Mouse (Mus musculus) heart, adult 2 months (tissue): ENCODE results near the gene Nxnl1. TPM values are rescaled to one million over a fixed set of nuclear protein-coding genes. Genes with fewer than 3 reads are reported as not detected.
A peak's percentile ranks its signal among the peaks of the same experiment; 100 is the strongest.
"Not testable (repeated sequence)": the region's sequence is repeated elsewhere in the genome, so short reads cannot be mapped to it uniquely, and the experiment has no call there.

Source experiments
- DNase-seq, 2 experiments: peaks; one replicate each; pipeline ENCODE4 v3.0.0; 2021
- H3K27ac ChIP-seq: fragments of 200-600 bp; 2 replicates; pipeline ENCODE4 v1.8.1; 2022
- H3K27me3 ChIP-seq: fragments of 200-500 bp; 2 replicates; pipeline ENCODE4 v1.6.1; 2012; ENCODE audit warnings: mild to moderate bottlenecking, low read length, inconsistent platforms, mixed read lengths; ENCODE audit not compliant: control insufficient read depth, insufficient read depth
- H3K36me3 ChIP-seq: fragments of 200-500 bp; 2 replicates; pipeline ENCODE4 v1.6.1; 2012; ENCODE audit warnings: low read length, inconsistent platforms; ENCODE audit not compliant: control insufficient read depth, insufficient read depth
- H3K4me1 ChIP-seq: fragments of 200-500 bp; 2 replicates; pipeline ENCODE4 v1.6.1; 2011; ENCODE audit warnings: low read length; ENCODE audit not compliant: control insufficient read depth, insufficient read depth
- H3K4me3 ChIP-seq: fragments of 200-600 bp; 2 replicates; pipeline ENCODE4 v1.8.1; 2022
- H3K79me2 ChIP-seq: fragments of 200-500 bp; replicated peaks from 2 replicates; pipeline ENCODE4 v1.6.1; 2012; ENCODE audit warnings: mild to moderate bottlenecking, inconsistent platforms, low read length, moderate library complexity, mixed read lengths; ENCODE audit not compliant: control insufficient read depth, insufficient read depth
- H3K9ac ChIP-seq: fragments of 200-500 bp; 2 replicates; pipeline ENCODE4 v1.6.1; 2012; ENCODE audit warnings: low read depth, mild to moderate bottlenecking, control low read depth, inconsistent platforms, low read length, mixed read lengths
- CTCF ChIP-seq: fragments of 200-600 bp; IDR thresholded peaks from 2 replicates; pipeline ENCODE4 v1.8.1; 2022; ENCODE audit warnings: antibody characterized with exemption, mild to moderate bottlenecking, moderate library complexity
- EP300 ChIP-seq: fragments of 200-500 bp; IDR thresholded peaks from 2 replicates; pipeline ENCODE4 v1.6.1; 2011; ENCODE audit warnings: low read depth, low read length, control low read depth; ENCODE audit not compliant: insufficient read depth
- POLR2A ChIP-seq: fragments of 200-500 bp; IDR thresholded peaks from 2 replicates; pipeline ENCODE4 v1.6.1; 2011; ENCODE audit warnings: mild to moderate bottlenecking, low read depth, low read length, control low read depth; ENCODE audit not compliant: insufficient read depth
- WGBS: fragments of 180-500 bp; shearing (Covaris S2); methylation state at CpG from one replicate; pipeline ENCODE4 v1.1.7; 2018; 5-methylcytosine and 5-hydroxymethylcytosine counted together
- intact Hi-C: fragments of 180-260 bp; cut with DNase I; formaldehyde crosslinking; loops from one replicate; pipeline ENCODE4 v1.15.1; 2025
- polyA plus RNA-seq: library from polyadenylated mRNA; depleted of rRNA; stranded (reverse); fragments of >200 nt; gene quantifications from 2 replicates; pipeline ENCODE4 v1.2.3, GENCODE M21; 2012
- total RNA-seq, 2 experiments: library from RNA; stranded (reverse); gene quantifications; 2 replicates each; pipeline ENCODE4 v1.2.3; 2021

The Nxnl1 gene
- total and polyA plus RNA-seq, 3 experiments, result 0.12 to 0.18 (median 0.14) TPM

DNA sequence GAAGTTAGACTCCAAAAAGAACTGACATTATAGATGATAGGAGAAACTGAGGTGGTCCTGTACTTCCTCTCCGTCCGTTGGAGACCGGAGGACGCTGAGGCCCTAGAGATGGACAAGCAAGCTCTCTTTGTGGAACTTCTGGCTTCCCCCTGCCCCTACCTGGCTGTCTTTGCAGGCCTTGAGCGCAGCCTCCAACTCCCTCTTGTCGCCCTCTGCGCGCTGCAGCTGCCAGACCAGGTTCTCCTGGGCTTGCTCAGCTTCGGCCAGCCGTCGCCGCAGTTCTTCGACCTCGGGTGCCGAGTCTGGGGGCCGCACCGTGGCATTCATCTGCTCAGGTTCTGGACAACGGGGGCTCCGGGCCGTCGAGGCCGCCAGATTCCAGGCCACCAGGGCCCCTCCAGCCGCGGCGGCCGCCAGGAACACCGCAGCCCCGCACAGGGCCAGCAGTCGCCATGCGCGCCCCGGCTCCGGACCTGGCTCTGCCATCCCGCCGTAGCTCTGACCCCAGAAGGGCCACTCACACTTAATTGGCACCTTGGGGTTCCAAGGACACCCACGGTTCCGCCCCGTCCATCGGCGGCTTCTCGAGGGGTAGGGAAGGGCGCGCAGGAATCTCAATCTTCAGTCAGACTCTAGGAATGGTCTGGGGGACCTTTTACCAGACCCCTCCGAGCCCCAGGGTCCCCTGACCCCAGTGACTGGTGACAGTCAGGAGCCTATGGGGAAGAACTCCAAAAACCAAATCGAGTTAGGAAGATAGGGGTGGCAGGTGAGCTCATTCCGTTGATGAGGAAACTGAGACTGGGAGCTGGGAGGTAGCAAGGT lies 41.0 kb downstream of the Nxnl1 start, which contains the start of gene Ccdc194:
TSS of gene Ccdc194 (minus strand) at position 486 of the 825 bp plus-strand sequence.
- WGBS, result 54% methylated on average over 46 of the region's 46 CpGs
- no peak within 1 kb of the TSS for H3K4me3 ChIP-seq
- intact Hi-C loops, result no loop called here

DNA sequence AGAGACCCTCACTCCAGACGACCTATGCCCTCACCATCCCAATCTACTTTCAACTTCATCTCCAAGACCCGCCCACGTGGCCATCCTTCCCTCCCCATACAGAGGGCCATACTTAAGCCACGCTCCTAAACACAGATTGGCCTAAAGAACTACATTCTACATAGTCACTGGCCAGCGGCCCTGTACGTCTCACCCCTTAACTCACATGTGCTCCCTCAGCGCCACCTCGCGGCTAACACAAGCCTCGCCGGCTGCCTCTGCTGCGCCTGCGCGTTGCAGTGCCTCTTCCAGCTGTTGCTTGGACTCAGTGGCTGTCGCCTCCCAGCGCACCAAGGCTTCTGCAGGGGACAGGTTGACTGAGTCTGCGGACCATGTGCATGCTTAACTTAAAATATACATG lies 44.8 kb downstream of the Nxnl1 start:
- Histone ChIP-seq H3K27me3 (no peaks in the 10 kb centered on the region), H3K4me3 (no peak overlapping the region), H3K79me2 (no peaks in the 10 kb centered on the region), H3K9ac (no peak overlapping the region), H3K4me1 (peaks cover 4% of the 10 kb centered on the region), H3K36me3 (no peaks in the 10 kb centered on the region), H3K27ac (no peak overlapping the region)
- TF ChIP-seq CTCF (no peak; the same call in 1 of the 2 replicates), EP300 (peak; percentile 87; the same call in 1 of the 2 replicates), POLR2A (no peak)
- 1% methylated on average over 17 of the region's 17 CpGs for whole genome bisulfite sequencing
- DNase-seq, result peak; percentile 93 to 98
- intact Hi-C loops, result loop anchor here (1.0 kb wide), 2 partner anchors 26 to 80 kb away; no protein-coding TSS in a partner anchor

More for the DNA sequence above, 41.0 kb downstream of the Nxnl1 start, which contains the start of gene Ccdc194:
- H3K79me2 ChIP-seq, result no peaks in the 10 kb centered on the region
- no peaks in the 10 kb centered on the region for H3K27me3 ChIP-seq
- H3K9ac ChIP-seq, result no peak within 1 kb of the TSS
- no peak for TF ChIP-seq CTCF
- TF ChIP-seq EP300, result no peak
- TF ChIP-seq POLR2A, result no peak
- no peak for DNase-seq
- H3K27ac ChIP-seq, result peak within 1 kb of the TSS; percentile 59
- H3K4me1 ChIP-seq, result peaks cover 20% of the 10 kb centered on the region
- H3K36me3 ChIP-seq, result no peaks in the 10 kb centered on the region

DNA sequence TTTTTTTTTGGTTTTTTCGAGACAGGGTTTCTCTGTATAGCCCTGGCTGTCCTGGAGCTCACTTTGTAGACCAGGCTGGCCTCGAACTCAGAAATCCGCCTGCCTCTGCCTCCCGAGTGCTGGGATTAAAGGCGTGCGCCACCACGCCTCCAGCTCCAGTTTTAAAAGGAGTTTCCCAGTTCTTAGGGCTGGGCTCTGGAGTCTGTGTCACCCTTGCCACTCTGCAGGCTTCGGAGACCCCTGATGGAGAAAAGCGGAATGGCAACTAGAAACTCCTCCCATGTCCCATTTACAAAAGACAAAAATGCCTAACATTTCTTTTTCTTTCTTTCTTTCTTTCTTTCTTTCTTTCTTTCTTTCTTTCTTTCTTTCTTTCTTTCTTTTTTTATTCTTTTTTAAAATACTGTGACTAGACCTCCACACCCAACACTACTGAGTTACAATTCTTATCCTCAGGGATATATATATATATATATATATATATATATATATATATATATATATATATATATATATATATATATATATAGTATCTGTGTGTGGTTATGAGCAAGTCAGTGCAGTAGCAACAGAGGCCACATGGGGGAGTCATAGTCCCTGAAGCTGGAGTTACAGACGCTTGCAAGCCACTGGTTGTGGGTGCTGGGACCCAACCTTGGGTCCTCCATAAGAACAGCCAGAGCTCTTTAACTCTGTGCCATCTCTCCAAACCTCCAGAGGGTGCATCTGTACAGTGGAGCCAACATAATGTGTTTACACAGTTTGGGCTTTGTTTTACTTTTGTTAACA lies 47.2 kb downstream of the Nxnl1 start:
- H3K4me3 ChIP-seq, H3K27me3 ChIP-seq, H3K9ac ChIP-seq, H3K27ac ChIP-seq, intact Hi-C loops, H3K36me3 ChIP-seq, H3K79me2 ChIP-seq, H3K4me1 ChIP-seq: not testable (repeated sequence)
- 22% methylated on average over 10 of the region's 10 CpGs for WGBS
- TF ChIP-seq EP300 (peak; percentile 65; the same call in 1 of the 2 replicates), CTCF (peak; percentile 76)
- peak; percentile 59 to 67 for DNase-seq

DNA sequence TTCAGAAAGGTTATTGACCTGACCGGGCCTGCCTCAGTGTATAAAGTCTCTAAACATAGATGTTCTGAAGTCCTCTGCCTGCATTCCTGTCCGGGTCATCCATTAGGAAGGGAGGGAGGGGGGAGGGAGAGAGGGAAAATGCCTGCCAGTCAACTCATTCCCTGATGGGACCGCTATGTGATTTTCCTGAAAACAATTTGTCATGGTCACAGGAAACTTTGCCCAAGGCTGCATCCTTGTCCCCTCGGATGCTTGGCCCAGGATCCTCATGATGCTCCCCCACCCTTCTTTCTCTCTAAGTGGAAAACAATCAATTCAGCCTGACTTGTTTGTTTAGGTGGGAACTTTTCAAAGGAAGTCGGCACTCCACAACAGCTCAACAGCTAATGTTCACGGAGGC lies 49.6 kb downstream of the Nxnl1 start:
- H3K4me3 ChIP-seq, result no peak overlapping the region
- peaks cover 1% of the 10 kb centered on the region; the same call in 1 of the 2 replicates for H3K4me1 ChIP-seq
- no peak for DNase-seq
- TF ChIP-seq POLR2A, result no peak
- TF ChIP-seq EP300, result no peak
- TF ChIP-seq CTCF, result no peak
- intact Hi-C loops, result no loop called here
- H3K27ac ChIP-seq, result no peak overlapping the region
- no peaks in the 10 kb centered on the region for H3K79me2 ChIP-seq
- H3K27me3 ChIP-seq, result no peaks in the 10 kb centered on the region; the same call in 1 of the 2 replicates
- WGBS, result 31% methylated on average over 6 of the region's 6 CpGs
- H3K36me3 ChIP-seq, result no peaks in the 10 kb centered on the region
- no peak overlapping the region for H3K9ac ChIP-seq

DNA sequence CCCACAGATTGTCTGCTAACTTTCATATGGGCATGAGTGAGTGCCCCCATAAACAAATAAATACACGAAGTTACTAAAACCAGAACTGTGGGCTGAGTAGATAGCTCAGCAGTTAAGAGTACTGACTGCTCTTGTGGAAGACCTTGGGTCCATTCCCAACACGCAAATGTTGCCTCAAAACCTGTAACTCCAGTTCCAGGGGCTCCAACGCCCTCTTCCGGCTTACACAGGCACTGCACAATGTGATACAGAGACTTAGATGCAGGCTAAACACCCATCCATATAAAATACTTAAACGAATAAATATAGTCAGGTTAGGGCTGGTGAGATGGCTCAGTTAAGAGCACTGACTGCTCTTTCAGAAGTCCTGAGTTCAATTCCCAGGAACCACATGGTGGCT lies 51.4 kb downstream of the Nxnl1 start:
- 83% methylated on average over 5 of the region's 5 CpGs for WGBS
- no peaks in the 10 kb centered on the region for H3K4me1 ChIP-seq

More for the DNA sequence above, 51.4 kb downstream of the Nxnl1 start:
- intact Hi-C loops, result no loop called here
- TF ChIP-seq POLR2A, result no peak
- TF ChIP-seq EP300, result no peak
- peak; percentile 21 for TF ChIP-seq CTCF
- Histone ChIP-seq H3K4me3 (no peak overlapping the region), H3K79me2 (no peaks in the 10 kb centered on the region), H3K27ac (no peak overlapping the region), H3K36me3 (no peaks in the 10 kb centered on the region), H3K27me3 (no peaks in the 10 kb centered on the region; the same call in 1 of the 2 replicates), H3K9ac (no peak overlapping the region)
- no peak for DNase-seq
